Mouse (Mus musculus) hematopoietic stem cell, adult 5-6 weeks (primary cell): ENCODE measurements around the gene Zc3h10. TPM values are rescaled to one million over a fixed set of nuclear protein-coding genes. Genes with fewer than 3 reads are reported as not detected.
"Not testable (repeated sequence)": the region's sequence is repeated elsewhere in the genome, so short reads cannot be mapped to it uniquely, and the experiment has no call there.

Source experiments
- ATAC-seq, 2 experiments: fragments of 125-278 bp in 1 of 2; replicated peaks in 1 of 2; 2 replicates each; pipeline ENCODE4 v1.8.0; 2016 to 2017; ENCODE audit warnings: inconsistent platforms in 2 of 2, mild to moderate bottlenecking in 2 of 2, moderate number of reproducible peaks in 2 of 2, low read depth in 1 of 2, moderate TSS enrichment in 1 of 2; ENCODE audit not compliant: low FRiP score in 2 of 2, poor library complexity in 2 of 2, severe bottlenecking in 2 of 2, insufficient read depth in 1 of 2, low TSS enrichment in 1 of 2
- total RNA-seq: library from RNA; stranded (forward); fragments of 172-1452, 232-1000 nt; gene quantifications from 2 replicates; pipeline ENCODE4 v1.2.3, GENCODE M21; 2017

The Zc3h10 gene
- total RNA-seq, 1 experiment from 2014 or later, result 13.9 TPM

- no peak for ATAC-seq
These were observed 37.7 kb downstream of the Zc3h10 start for GRCm38 (mm10) chr10:128509831-128510230.

DNA sequence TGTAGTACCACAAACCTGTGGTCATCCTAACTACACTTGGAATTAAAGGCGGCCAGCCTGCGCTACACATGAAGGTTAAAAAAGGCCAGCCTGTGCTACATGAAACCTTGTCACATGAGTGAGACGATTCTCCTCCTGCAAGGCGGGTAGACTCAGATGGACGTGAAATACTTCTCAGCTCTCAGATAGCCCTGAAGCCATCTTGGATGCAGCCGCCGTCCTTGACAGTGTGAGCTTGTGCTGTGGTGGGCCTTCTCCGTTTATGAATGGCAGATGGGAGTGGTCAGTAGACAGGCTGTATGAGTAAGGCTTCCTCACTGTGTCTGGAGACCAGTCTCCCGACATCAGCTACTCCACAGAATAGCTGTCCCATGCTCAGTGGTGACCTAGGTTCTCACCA, 38.4 kb downstream of the Zc3h10 start:
- no peak for ATAC-seq

DNA sequence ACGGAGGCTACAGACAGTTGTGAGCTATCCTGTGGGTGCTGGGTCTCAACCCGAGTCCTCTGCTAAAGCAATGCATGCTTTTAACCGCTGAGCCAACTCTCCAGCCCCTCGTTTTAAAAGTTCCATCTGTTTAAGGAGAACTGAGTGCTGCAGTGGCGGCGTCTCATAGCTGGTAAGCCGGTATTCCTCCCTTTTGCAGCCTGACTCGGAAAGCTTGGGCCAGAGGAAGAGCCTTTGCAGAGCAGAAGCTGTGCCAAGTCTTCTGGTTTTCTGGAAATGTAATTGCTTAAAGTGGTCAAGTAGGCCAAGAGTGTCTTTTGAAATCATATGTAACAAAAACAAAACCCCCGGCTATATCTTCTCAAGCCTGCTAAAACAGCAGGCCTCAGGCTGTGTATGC, 39.3 kb downstream of the Zc3h10 start:
- no peak for ATAC-seq

GRCm38 (mm10) chr10:128505974-128506373, 41.6 kb downstream of the Zc3h10 start:
- no peak for ATAC-seq

DNA sequence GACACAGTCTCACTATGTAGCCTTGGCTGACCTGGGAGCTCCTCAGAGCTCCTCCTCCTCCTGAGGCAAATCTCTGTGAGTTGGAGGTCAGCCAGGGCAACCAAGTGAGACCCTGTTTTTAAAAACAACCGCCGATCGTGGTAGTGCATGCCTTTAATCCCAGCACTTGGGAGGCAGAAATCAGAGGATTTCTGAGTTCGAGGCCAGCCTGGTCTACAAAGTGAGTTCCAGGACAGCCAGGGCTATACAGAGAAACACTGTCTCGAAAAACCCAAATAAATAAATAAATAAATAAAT, 42.3 kb downstream of the Zc3h10 start:
- ATAC-seq, result not testable (repeated sequence)

DNA sequence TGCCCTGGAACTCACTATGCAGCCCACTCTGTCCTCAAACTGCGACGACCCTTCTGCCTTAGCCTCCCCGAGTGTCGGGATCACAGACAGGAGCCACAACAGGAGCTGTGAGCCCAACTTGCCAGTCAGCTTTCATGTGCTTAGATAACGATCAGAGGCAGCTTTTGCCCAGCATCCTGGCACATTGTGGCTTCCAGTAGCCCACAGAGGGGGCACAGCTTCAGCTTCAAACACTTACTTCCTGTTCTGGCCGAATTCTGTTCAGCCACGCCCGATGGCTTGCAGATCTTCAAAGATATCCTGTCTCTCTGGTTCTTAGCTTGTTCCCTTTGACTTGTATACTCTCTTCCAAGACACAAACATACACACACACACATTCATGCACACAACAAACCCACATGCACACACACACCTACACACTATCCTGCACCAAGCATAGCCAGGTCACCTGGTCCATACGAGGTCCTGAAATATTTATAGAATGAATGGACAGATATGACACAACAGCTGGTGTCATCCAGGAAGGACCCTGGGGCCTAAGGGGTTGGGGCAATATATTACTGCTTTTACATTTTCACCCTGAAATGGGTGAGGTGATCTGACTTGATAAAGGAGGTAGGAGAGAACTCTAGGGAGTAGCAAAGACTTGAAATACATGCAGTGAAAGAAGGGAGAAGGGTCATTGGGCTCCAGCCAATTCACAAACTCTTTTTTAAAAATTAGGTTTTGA, 42.8 kb downstream of the Zc3h10 start:
- ATAC-seq, result peak; percentile 86 to 94

- no peak for ATAC-seq
These were observed 43.6 kb downstream of the Zc3h10 start for GRCm38 (mm10) chr10:128504012-128504411.

- no peak for ATAC-seq
These were observed 44.0 kb downstream of the Zc3h10 start for GRCm38 (mm10) chr10:128503532-128503931.

DNA sequence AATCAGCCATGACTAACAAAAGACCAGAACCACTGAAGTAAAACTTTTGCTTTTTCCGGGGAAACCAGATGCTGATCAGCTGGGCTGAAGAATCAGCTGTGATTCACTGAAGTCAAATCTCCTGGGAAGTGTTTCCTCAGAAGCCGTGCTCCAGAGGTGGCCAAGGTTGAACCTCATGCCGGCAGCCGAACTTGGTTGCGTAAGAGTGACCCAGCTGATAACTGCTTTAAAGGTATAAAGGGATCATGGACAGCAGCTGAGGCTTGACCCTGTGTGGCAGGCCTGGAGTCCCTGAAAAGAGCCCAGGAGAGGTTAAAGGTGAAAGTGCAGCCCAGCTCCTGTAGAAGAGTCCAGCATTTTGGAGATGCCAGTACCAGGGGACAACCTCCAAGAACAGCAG, 45.2 kb downstream of the Zc3h10 start:
- no peak for ATAC-seq

GRCm38 (mm10) chr10:128499116-128499671, 48.4 kb downstream of the Zc3h10 start:
- 0 out of 4 replicates have a peak, but pooled peaks of 1 of the 2 experiments have one; percentile 11 for ATAC-seq

DNA sequence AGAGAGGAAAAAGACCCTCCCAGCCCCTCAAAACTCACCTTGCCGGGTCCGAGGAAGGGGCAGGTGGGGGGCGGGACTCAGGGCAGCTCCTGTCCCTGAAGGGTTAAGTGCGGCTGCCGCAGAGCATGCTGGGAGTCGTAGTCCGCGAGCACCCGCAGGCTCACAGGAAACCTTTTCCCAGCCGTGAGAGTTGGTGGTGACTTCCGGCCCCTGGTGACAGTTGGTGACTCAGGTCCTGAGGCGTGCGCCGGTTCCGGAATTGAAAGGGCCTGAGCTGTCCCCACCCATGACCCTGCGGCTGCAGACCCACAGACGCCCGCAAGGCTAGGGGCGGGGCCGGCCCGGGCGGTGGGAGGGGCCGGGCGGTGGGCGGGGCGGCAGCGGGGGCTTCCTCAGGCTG, 49.0 kb downstream of the Zc3h10 start, which contains the start of gene Myl6b:
Myl6b (minus strand) TSS at position 96 of the 400 bp plus-strand sequence.
- ATAC-seq, result peak; percentile 83 to 86

DNA sequence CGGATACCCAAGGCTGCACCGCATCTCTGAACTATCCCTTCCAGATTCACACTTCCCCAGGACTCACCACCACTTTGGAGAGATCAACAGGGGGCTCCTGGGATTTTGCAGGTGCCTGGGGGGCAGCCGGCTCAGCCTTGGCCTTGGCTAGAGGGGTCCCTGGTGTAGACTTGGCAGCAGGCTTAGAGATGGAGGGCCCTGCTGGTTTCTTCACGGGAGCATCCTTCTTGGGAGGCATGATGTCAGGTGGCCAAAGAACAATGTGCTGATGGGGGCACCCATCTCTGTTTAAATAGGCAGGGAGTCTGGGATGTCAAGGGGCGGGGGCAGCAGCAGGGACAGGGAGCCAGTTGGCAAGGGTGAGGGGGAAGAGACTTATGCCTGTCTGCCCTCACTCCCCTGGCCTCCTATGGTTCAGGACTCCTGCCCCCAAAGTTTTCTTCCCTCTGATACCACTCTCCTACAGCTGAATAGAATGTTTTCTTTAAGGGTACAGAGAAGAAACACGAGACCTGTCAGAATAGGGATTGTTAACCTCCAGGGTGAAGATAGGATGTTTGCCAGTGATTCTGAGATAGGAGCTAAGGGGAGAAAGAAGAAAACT, 50.3 kb downstream of the Zc3h10 start:
- no peak for ATAC-seq

DNA sequence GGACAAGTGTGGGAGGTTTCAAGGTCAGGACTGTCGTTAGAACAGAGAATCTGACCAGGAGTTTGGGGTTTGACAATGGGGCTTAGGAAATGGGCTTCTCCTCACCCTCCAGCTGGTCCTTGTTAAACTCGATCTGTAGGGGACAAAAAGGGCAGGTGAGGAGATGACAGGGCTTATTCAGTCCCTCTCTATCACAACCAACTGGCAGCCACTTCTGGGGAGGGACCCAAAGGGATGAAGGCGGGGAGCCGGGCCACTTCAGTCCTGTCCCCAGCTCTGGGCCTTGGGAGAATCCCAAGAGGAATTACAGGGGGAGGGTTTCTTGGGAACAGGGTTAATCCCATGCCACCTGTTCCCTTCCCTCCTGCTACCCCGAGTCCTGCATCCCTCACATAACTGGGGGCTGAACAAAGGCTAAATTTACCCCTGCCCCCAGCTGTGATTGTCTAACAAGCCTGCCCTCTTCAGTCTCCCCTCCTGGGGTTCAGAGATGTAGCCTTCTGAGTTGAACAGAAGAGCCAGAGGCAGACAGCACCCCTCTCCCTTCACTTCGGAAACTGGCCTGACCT, 51.0 kb downstream of the Zc3h10 start:
- no peak for ATAC-seq

- ATAC-seq, result no peak
These were observed 51.7 kb downstream of the Zc3h10 start for GRCm38 (mm10) chr10:128495903-128496302.

- no peak for ATAC-seq
These were observed 52.3 kb downstream of the Zc3h10 start for GRCm38 (mm10) chr10:128495270-128495669.

- no peak for ATAC-seq
These were observed 52.8 kb downstream of the Zc3h10 start for GRCm38 (mm10) chr10:128494667-128495245.

DNA sequence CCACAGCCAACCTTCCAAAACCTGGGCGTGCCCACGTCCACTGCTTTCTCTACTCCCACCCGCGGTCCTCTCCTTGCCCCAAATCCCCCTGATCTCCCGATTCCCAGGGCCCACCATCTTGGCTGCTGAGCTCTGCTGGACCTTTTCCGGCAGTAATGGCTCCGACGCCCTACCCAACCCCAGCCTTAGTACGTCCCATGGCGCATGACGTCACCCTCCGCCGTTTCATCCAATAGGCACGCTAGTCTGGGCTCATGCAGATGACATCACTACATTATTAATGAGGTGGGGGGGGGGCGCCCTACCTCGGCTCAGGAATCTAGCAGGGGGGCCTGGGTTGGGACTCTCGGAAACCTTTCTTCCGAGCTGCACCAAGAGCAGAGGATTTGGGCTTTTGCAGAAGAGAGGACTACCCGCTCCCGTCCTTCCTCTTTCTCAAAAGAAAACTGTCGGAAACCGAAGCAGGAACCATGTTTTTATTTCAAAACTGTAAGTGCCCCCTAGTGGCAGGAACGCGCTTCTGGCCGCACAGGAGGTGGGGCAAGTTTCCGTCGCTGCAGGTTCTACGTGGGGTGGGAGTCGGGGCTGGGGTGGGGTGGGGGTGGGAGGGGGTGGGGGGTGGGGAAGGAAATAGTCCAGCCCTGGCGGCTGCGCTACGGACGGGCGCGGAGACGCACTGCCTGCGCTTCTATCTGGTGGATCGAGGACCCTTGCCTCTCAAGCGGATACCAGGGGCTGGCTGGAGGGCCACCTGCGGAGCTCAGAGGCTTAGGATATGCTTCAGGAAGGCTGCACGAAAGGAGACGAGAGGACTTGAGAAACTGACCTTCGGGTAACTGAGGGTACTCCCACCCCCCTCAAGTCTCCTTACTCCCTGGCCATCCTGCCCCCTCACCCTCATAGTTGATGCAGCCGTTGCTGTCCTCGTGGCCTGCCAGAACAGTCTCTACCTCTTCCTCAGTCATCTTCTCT, 53.6 kb downstream of the Zc3h10 start, which contains the start of gene Myl6:
Myl6 (minus strand) TSS at position 451 of the 972 bp plus-strand sequence.
- ATAC-seq, result peak; percentile 74 to 78
